Mouse (Mus musculus) olfactory bulb, adult 2 months (tissue): Measurements from ENCODE around the gene Cdkal1.

Experiments
- CTCF ChIP-seq: fragments of 200-500 bp; IDR thresholded peaks from 2 replicates; pipeline ENCODE4 v1.5.1; 2012; ENCODE audit warnings: low read depth, mild to moderate bottlenecking, low read length, moderate library complexity; ENCODE audit not compliant: insufficient read depth
- POLR2A ChIP-seq: fragments of 200-500 bp; IDR thresholded peaks from 2 replicates; pipeline ENCODE4 v1.6.1; 2012; ENCODE audit warnings: mild to moderate bottlenecking, low read depth, low read length, moderate library complexity; ENCODE audit not compliant: insufficient read depth

- TF ChIP-seq POLR2A (no peak), CTCF (no peak)
These were observed 393.2 kb downstream of the Cdkal1 start for GRCm38 (mm10) chr13:29462271-29462670.
